Comparison of ENCODE assay signal across 23 mouse cellular contexts in the genomic region with DNA sequence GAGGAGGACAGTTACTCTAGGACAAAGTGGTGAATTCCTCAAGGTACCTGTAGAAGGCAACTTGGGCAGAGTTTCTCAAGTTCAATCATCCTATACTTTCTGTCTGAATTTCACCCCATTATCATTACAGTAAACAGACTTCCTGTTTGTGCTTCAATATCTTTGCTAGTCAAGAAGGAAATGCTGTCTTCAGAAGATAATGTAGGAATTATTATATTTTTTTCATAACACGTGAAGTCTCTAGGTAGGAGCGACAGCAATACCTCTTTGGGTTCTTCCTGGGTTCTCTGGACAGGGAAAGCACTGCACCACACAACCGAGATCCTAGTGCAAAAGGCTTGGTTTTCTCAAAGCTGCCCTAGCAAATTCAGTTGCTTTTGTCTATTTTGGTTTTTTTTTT. TPM values are rescaled to one million over a fixed set of nuclear protein-coding genes. Genes with fewer than 3 reads are reported as not detected.
A peak's percentile ranks its signal among the peaks of the same experiment; 100 is the strongest.
DNase-seq lines count a peak whose midpoint lies in the region; ATAC-seq and TF ChIP-seq lines count a peak whose summit lies in the region.
"Had no signal": no experiment of that assay in that cellular context is flagged by ENCODE, and none has a peak within 500 bp of the region (broad histone marks: within the 10 kb centered on the region; RNA-seq: fewer than 3 reads in every experiment).

No protein-coding gene starts in this region.

- no peak overlapping the region for H3K4me2 ChIP-seq in heart, embryonic 16.5 days (ENCODE audit: low read depth, low read length)
- H3K4me2 ChIP-seq: kidney, embryonic 15.5 days; limb, embryonic 12.5 days; liver, embryonic 12.5 days; midbrain, embryonic 11.5 days; neural tube, embryonic 12.5 days had no signal

- WGBS in heart, adult 2 months = 60% methylated on average over 3 of the region's 3 CpGs
- WGBS in heart, embryonic 16.5 days = 77% methylated on average over 3 of the region's 3 CpGs

- peaks cover 8% of the 10 kb centered on the region for H3K4me1 ChIP-seq in heart, adult 2 months (ENCODE audit: control insufficient read depth, insufficient read depth, low read length)
- peaks cover 78% of the 10 kb centered on the region for H3K4me1 ChIP-seq in heart, embryonic 16.5 days (ENCODE audit: control insufficient read depth, insufficient read depth, low read length)

- TF ChIP-seq POLR2A in heart, adult 2 months (IDR thresholded peaks at IDR 0.05; ENCODE audit: insufficient read depth, low read depth, low read length) = no peak

- intact Hi-C loops in heart, adult 2 months (cut with DNase I) = loop anchor here (5.0 kb wide), 1 partner anchor 91 kb away; no protein-coding TSS in a partner anchor

- peak; percentile 13 for DNase-seq in heart, adult 11 months
- no peak for DNase-seq in heart, adult 2 months
- no peak for DNase-seq in heart, postnatal 4 days
- no peak for DNase-seq in ovary, postnatal 14 days (ENCODE audit: low spot score)
- DNase-seq in neural tube, embryonic 10.5 days (ENCODE audit: extremely low spot score, low spot score) = no peak
- DNase-seq: cerebellum, adult 18-20 months; cerebellum, postnatal 36 days; forebrain, postnatal 0 days; lung, adult 2 months; spleen, adult 18-20 months; thymus, postnatal 36 days had no signal

- H3K4me3 ChIP-seq in heart, adult 2 months = no peak overlapping the region
- H3K4me3 ChIP-seq in heart, embryonic 16.5 days (ENCODE audit: low read length) = no peak overlapping the region
- H3K4me3 ChIP-seq: kidney, embryonic 15.5 days; limb, embryonic 12.5 days; liver, embryonic 12.5 days; neural tube, embryonic 12.5 days had no signal

- no peak for TF ChIP-seq EP300 in heart, adult 2 months (IDR thresholded peaks at IDR 0.05; ENCODE audit: insufficient read depth, low read depth, low read length)

- ATAC-seq in heart, embryonic 16.5 days (replicated peaks; ENCODE audit: extremely low read depth, insufficient read depth, low FRiP score) = no peak
- peak; percentile 52 for ATAC-seq in common myeloid progenitor, adult 5-6 weeks (replicated peaks; ENCODE audit: low read depth, poor library complexity, severe bottlenecking)
- peak; percentile 38 for ATAC-seq in megakaryocyte progenitor cell, adult 5-6 weeks (replicated peaks; ENCODE audit: poor library complexity)
- ATAC-seq: forebrain, postnatal 0 days; hindbrain, embryonic 16.5 days; intestine, postnatal 0 days; liver, embryonic 12.5 days had no signal

- no peaks in the 10 kb centered on the region for H3K9me3 ChIP-seq in heart, embryonic 16.5 days (replicated peaks; ENCODE audit: control insufficient read depth, low read length)
- H3K9me3 ChIP-seq: kidney, embryonic 15.5 days; limb, embryonic 12.5 days; liver, embryonic 12.5 days; neural tube, embryonic 12.5 days had no signal

- TF ChIP-seq CTCF in heart, adult 2 months (IDR thresholded peaks at IDR 0.05) = no peak

- no peak overlapping the region for H3K27ac ChIP-seq in heart, adult 2 months
- peak overlapping the region; percentile 89 for H3K27ac ChIP-seq in heart, embryonic 16.5 days (ENCODE audit: low read length)
- H3K27ac ChIP-seq: neural tube, embryonic 12.5 days had no signal

- H3K36me3 ChIP-seq in heart, adult 2 months (ENCODE audit: control insufficient read depth, insufficient read depth, low read length) = no peaks in the 10 kb centered on the region
- H3K36me3 ChIP-seq in heart, embryonic 16.5 days (ENCODE audit: control insufficient read depth, insufficient read depth) = no peaks in the 10 kb centered on the region
- H3K36me3 ChIP-seq: kidney, embryonic 15.5 days; limb, embryonic 12.5 days; liver, embryonic 12.5 days; neural tube, embryonic 12.5 days had no signal

- no peaks in the 10 kb centered on the region for H3K27me3 ChIP-seq in heart, adult 2 months (ENCODE audit: control insufficient read depth, insufficient read depth, low read length)
- no peaks in the 10 kb centered on the region for H3K27me3 ChIP-seq in heart, embryonic 16.5 days (ENCODE audit: control insufficient read depth, insufficient read depth, low read length)
- H3K27me3 ChIP-seq: CH12.LX; kidney, embryonic 15.5 days; limb, embryonic 12.5 days; liver, embryonic 12.5 days; neural tube, embryonic 12.5 days had no signal

- H3K9ac ChIP-seq in heart, adult 2 months (ENCODE audit: low read depth, low read length) = no peak overlapping the region
- no peak overlapping the region for H3K9ac ChIP-seq in heart, embryonic 16.5 days (ENCODE audit: low read length)
- H3K9ac ChIP-seq: forebrain, postnatal 0 days; kidney, embryonic 15.5 days; limb, embryonic 12.5 days; liver, embryonic 12.5 days; neural tube, embryonic 12.5 days had no signal

- H3K79me2 ChIP-seq in heart, adult 2 months (replicated peaks; ENCODE audit: control insufficient read depth, insufficient read depth, low read length) = no peaks in the 10 kb centered on the region

RNA-seq across cellular contexts. Expression of gene Ddc, which starts 21.6 kb away (rescaled TPM):
- total RNA-seq in heart, adult 2 months (2021) = 1 to 10 TPM in 1 of 2 experiments, under 1 TPM in 1; 0.91 to 1.3 TPM
- 2.3 and 4.4 TPM in 2 replicates for polyA plus RNA-seq in heart, adult 2 months (2012; rRNA removed)
- 112 TPM in 2 replicates for polyA plus RNA-seq in heart, embryonic 16.5 days (2015; fragmentation: Nextera tagmentation; extraction: Ambion mirVana)
- 10 to 100 TPM; 44.6 to 51.4 TPM for total RNA-seq in heart, postnatal 4 days (2021)
- not detected in 2 replicates for total RNA-seq in common myeloid progenitor, adult 5-6 weeks (2017)
- total RNA-seq in megakaryocyte progenitor cell, adult 5-6 weeks (2015) = not detected in 2 replicates
- not detected in 2 replicates for total RNA-seq in megakaryocyte progenitor cell, adult 5-6 weeks (2017)
- total RNA-seq: monocyte, adult 5-6 weeks had no signal

Comparison
In these comparisons a context has a peak if more than half of its experiments do, and no peak if none do; other contexts are left out.
1. RNA of gene Ddc, which starts 21.6 kb away (total RNA-seq): 44.6 to 51.4 TPM in heart, postnatal 4 days; 0.91 to 1.3 TPM in heart, adult 2 months, not detected in common myeloid progenitor, adult 5-6 weeks and not detected in megakaryocyte progenitor cell, adult 5-6 weeks; every median in the first group is over 10 times any median in the second.